Mouse (Mus musculus) C2C12 (cell line): Measurements from ENCODE around the gene Foxc2.

Experiments used
- CTCF ChIP-seq: IDR thresholded peaks from one replicate; pipeline ENCODE4 v1.5.1; 2011; ENCODE audit not compliant: control insufficient read depth, insufficient read depth, insufficient read length
- MAX ChIP-seq: IDR thresholded peaks from one replicate; pipeline ENCODE4 v1.6.1; 2011; ENCODE audit warnings: mild to moderate bottlenecking, control low read depth
- MYOG ChIP-seq: IDR thresholded peaks from one replicate; pipeline ENCODE4 v1.6.1; 2011; ENCODE audit not compliant: control insufficient read depth, insufficient read length; ENCODE audit errors: extremely low read depth
- USF1 ChIP-seq: IDR thresholded peaks from one replicate; pipeline ENCODE4 v1.6.1; 2011; ENCODE audit warnings: low read depth, mild to moderate bottlenecking, control low read depth, moderate library complexity

DNA sequence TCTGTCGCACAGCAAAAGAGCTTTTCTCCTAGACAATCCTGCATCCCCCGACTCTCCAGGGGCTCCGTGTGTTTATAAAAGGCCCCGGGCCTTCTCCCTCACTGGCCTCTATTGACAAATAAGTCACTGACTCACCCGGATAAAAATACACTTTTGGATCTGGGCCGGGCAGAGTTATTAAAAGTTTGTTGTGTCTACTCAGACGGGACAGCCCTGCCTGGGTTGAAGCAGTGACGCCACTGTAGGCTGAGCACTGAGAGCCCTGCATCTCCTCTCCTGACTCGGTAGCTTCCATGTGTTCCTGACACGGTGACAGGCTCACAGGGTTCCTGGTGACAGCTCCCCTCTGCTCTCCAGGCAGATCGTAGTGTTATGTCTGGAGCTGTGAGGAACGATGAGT, 36.4 kb downstream of the Foxc2 start:
- TF ChIP-seq CTCF (no peak), USF1 (no peak), MAX (no peak), MYOG (no peak)
